Mouse (Mus musculus): Measurements from ENCODE around the gene Adcy5.

DNA sequence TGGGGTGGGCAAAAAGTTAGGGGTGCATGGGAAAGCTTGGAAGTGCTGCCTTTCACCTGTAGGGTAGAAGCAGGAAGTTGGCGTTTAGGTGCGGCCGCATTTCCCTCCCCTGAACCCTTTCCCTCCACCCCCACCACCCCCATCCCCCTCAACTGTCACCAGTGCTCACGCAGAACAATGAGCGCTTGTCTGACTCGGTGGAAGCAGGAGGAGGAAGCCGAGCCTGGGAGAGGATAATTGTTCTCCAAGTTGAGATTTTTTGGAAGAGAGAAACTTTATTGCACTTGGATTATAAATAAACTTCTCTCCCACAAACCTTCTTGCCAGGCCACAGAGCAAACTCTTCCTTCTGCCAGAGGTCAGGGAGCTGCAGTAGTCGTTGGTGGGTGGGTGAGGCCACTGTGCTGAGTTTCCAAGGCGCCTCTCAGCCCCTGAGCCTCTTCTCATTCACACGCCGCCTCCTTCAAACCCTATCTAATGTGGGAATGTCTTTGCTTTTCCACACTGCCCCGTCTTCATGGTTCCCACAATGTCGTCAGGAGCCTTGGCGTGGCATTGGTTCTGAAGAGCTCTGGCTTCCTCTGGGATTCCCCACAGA, 77.6 kb downstream of the Adcy5 start:
- TF ChIP-seq CTCF (IDR thresholded peaks at IDR 0.05) (no peak), POLR2A (IDR thresholded peaks at IDR 0.05; ENCODE audit: insufficient read depth, low read depth, low read length) (no peak), EP300 (IDR thresholded peaks at IDR 0.05; ENCODE audit: insufficient read depth, low read depth, low read length) (no peak)
